25 mouse cellular contexts compared by ENCODE assay signal in the genomic region with DNA sequence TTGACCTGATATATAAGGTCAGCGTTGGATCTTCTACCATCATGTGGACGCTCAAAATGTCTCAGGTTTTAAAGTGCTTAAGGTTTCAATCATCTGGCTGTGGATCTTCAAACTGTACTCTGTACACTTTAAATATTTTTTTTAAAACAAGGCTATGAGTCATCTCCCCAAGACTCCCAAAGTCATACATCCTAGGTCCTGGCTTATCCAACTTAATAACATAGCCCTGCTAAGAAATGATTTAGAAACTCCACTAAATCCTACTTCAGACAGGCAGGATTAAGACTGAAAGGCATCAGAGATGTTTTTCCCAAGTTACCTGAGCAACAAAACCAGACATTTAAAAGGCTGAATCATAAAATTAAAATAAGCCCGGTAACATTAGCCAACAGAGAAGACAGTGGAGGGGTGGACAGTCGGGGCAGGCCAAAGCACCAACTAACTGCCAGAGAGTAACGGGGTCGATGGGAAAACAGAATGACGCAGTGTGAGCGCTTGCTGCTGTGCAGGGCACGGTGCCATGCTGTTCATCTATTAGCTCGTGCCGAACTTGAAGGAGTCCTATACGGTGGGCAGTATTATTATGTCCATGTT.
DNase-seq lines count a peak whose midpoint lies in the region; ATAC-seq lines count a peak whose summit lies in the region.
"Had no signal": no experiment of that assay in that cellular context is flagged by ENCODE, and none has a peak within 500 bp of the region (broad histone marks: within the 10 kb centered on the region; RNA-seq: fewer than 3 reads in every experiment).

No protein-coding gene starts in this region.

- H3K27ac ChIP-seq in intestine, embryonic 14.5 days (ENCODE audit: low read depth) = no peak overlapping the region
- no peak overlapping the region for H3K27ac ChIP-seq in intestine, embryonic 15.5 days
- H3K27ac ChIP-seq in stomach, embryonic 16.5 days (ENCODE audit: low read length) = no peak overlapping the region
- no peak overlapping the region for H3K27ac ChIP-seq in midbrain, embryonic 13.5 days
- H3K27ac ChIP-seq: embryonic facial prominence, embryonic 15.5 days; forebrain, embryonic 12.5 days; forebrain, embryonic 15.5 days; heart, embryonic 15.5 days; hindbrain, embryonic 10.5 days; hindbrain, embryonic 13.5 days had no signal

- H3K36me3 ChIP-seq in intestine, embryonic 14.5 days (ENCODE audit: control insufficient read depth, insufficient read depth, low read length) = no peaks in the 10 kb centered on the region
- H3K36me3 ChIP-seq in intestine, embryonic 15.5 days = no peaks in the 10 kb centered on the region
- H3K36me3 ChIP-seq in stomach, embryonic 16.5 days (ENCODE audit: control insufficient read depth, insufficient read depth, low read length) = no peaks in the 10 kb centered on the region
- H3K36me3 ChIP-seq in midbrain, embryonic 13.5 days = no peaks in the 10 kb centered on the region
- H3K36me3 ChIP-seq: embryonic facial prominence, embryonic 15.5 days; forebrain, embryonic 12.5 days; forebrain, embryonic 15.5 days; heart, embryonic 12.5 days; heart, embryonic 15.5 days; hindbrain, embryonic 10.5 days; hindbrain, embryonic 13.5 days had no signal

- ATAC-seq in intestine, embryonic 14.5 days (replicated peaks; ENCODE audit: low FRiP score, low TSS enrichment, low read depth) = no peak
- no peak for ATAC-seq in intestine, embryonic 15.5 days
- peak; percentile 72; the same call in 1 of the 2 replicates for ATAC-seq in stomach, embryonic 16.5 days (ENCODE audit: insufficient read depth, low FRiP score)
- ATAC-seq in midbrain, embryonic 13.5 days = no peak
- ATAC-seq: forebrain, embryonic 15.5 days; hindbrain, embryonic 16.5 days; intestine, postnatal 0 days had no signal

- no peaks in the 10 kb centered on the region for H3K9me3 ChIP-seq in intestine, embryonic 14.5 days (ENCODE audit: control insufficient read depth, low read length)
- no peaks in the 10 kb centered on the region for H3K9me3 ChIP-seq in intestine, embryonic 15.5 days
- no peaks in the 10 kb centered on the region for H3K9me3 ChIP-seq in stomach, embryonic 16.5 days (replicated peaks; ENCODE audit: control insufficient read depth, low read length)
- H3K9me3 ChIP-seq in midbrain, embryonic 13.5 days = no peaks in the 10 kb centered on the region
- H3K9me3 ChIP-seq: embryonic facial prominence, embryonic 15.5 days; forebrain, embryonic 12.5 days; forebrain, embryonic 15.5 days; heart, embryonic 15.5 days; hindbrain, embryonic 10.5 days; hindbrain, embryonic 13.5 days had no signal

- no peaks in the 10 kb centered on the region for H3K27me3 ChIP-seq in intestine, embryonic 14.5 days (replicated peaks; ENCODE audit: control insufficient read depth, insufficient read depth, low read length)
- H3K27me3 ChIP-seq in intestine, embryonic 15.5 days (replicated peaks) = no peaks in the 10 kb centered on the region
- no peaks in the 10 kb centered on the region for H3K27me3 ChIP-seq in stomach, embryonic 16.5 days (ENCODE audit: control insufficient read depth, insufficient read depth, low read length)
- no peaks in the 10 kb centered on the region for H3K27me3 ChIP-seq in midbrain, embryonic 13.5 days
- H3K27me3 ChIP-seq: embryonic facial prominence, embryonic 15.5 days; forebrain, embryonic 12.5 days; forebrain, embryonic 15.5 days; heart, embryonic 12.5 days; heart, embryonic 15.5 days; hindbrain, embryonic 13.5 days had no signal

- H3K9ac ChIP-seq in intestine, embryonic 14.5 days (ENCODE audit: low read length) = no peak overlapping the region
- H3K9ac ChIP-seq in intestine, embryonic 15.5 days = no peak overlapping the region
- H3K9ac ChIP-seq in stomach, embryonic 16.5 days (ENCODE audit: low read length) = no peak overlapping the region
- H3K9ac ChIP-seq in midbrain, embryonic 13.5 days (replicated peaks) = no peak overlapping the region
- H3K9ac ChIP-seq: embryonic facial prominence, embryonic 15.5 days; forebrain, embryonic 12.5 days; forebrain, embryonic 15.5 days; heart, embryonic 12.5 days; heart, embryonic 15.5 days; hindbrain, embryonic 13.5 days had no signal

- DNase-seq in intestine, embryonic 14.5 days (ENCODE audit: low spot score) = peak; percentile 47
- peak; percentile 36 for DNase-seq in NIH3T3 (ENCODE audit: low read depth)
- DNase-seq in adrenal gland, postnatal 36 days = no peak
- DNase-seq: adrenal gland, adult 2 months; adrenal gland, postnatal 14 days; cerebellum, adult 11-12 months; cerebellum, adult 8-10 months; cerebellum, postnatal 25 days; embryo, embryonic 11 days; gastrocnemius, postnatal 25 days; heart, adult 18-20 months; heart, postnatal 10 days; heart, postnatal 36 days had no signal

- H3K4me3 ChIP-seq in intestine, embryonic 14.5 days (ENCODE audit: low read depth, low read length) = no peak overlapping the region
- H3K4me3 ChIP-seq in intestine, embryonic 15.5 days (replicated peaks) = no peak overlapping the region
- no peak overlapping the region for H3K4me3 ChIP-seq in stomach, embryonic 16.5 days (replicated peaks; ENCODE audit: low read length)
- no peak overlapping the region for H3K4me3 ChIP-seq in midbrain, embryonic 13.5 days (replicated peaks)
- H3K4me3 ChIP-seq: embryonic facial prominence, embryonic 15.5 days; forebrain, embryonic 12.5 days; forebrain, embryonic 15.5 days; heart, embryonic 12.5 days; heart, embryonic 15.5 days; hindbrain, embryonic 10.5 days; hindbrain, embryonic 13.5 days had no signal

- no peak overlapping the region for H3K4me2 ChIP-seq in intestine, embryonic 14.5 days (ENCODE audit: low read length)
- H3K4me2 ChIP-seq in intestine, embryonic 15.5 days (replicated peaks) = no peak overlapping the region
- no peak overlapping the region for H3K4me2 ChIP-seq in stomach, embryonic 16.5 days (ENCODE audit: low read depth, low read length)
- no peak overlapping the region for H3K4me2 ChIP-seq in midbrain, embryonic 13.5 days (replicated peaks)
- H3K4me2 ChIP-seq: embryonic facial prominence, embryonic 15.5 days; forebrain, embryonic 12.5 days; forebrain, embryonic 15.5 days; heart, embryonic 12.5 days; heart, embryonic 15.5 days; hindbrain, embryonic 13.5 days had no signal

- H3K4me1 ChIP-seq in intestine, embryonic 14.5 days (replicated peaks; ENCODE audit: control insufficient read depth, insufficient read depth, low read length) = no peaks in the 10 kb centered on the region
- H3K4me1 ChIP-seq in intestine, embryonic 15.5 days (replicated peaks) = no peaks in the 10 kb centered on the region
- no peaks in the 10 kb centered on the region for H3K4me1 ChIP-seq in stomach, embryonic 16.5 days (ENCODE audit: control insufficient read depth, insufficient read depth, low read length)
- H3K4me1 ChIP-seq in midbrain, embryonic 13.5 days (replicated peaks) = no peaks in the 10 kb centered on the region
- H3K4me1 ChIP-seq: forebrain, embryonic 12.5 days; forebrain, embryonic 15.5 days; heart, embryonic 12.5 days; heart, embryonic 15.5 days; hindbrain, embryonic 10.5 days; hindbrain, embryonic 13.5 days had no signal

- 75% methylated on average over 12 of the region's 12 CpGs for WGBS in intestine, embryonic 14.5 days
- 83% methylated on average over 12 of the region's 12 CpGs for WGBS in intestine, embryonic 15.5 days
- WGBS in stomach, embryonic 16.5 days = 70% methylated on average over 12 of the region's 12 CpGs
- WGBS in midbrain, embryonic 13.5 days = 91% methylated on average over 12 of the region's 12 CpGs

Comparison
In these comparisons a context has a peak if more than half of its experiments do, and no peak if none do; other contexts are left out.
1. DNase-seq: peak in intestine, embryonic 14.5 days (single experiment) and NIH3T3 (single experiment); none in adrenal gland, postnatal 36 days (0 of 2).